Mouse (Mus musculus) inflammation-experienced regulatory T-cells, adult 16 weeks (primary cell): ENCODE data around the gene Tmem129. TPM values are rescaled to one million over a fixed set of nuclear protein-coding genes. Genes with fewer than 3 reads are reported as not detected.

ENCODE experiments used
- polyA plus RNA-seq: library from polyadenylated mRNA; unstranded; fragments of 100-300 nt; shearing (Covaris generic); gene quantifications from one replicate; pipeline ENCODE4 v1.2.1, GENCODE M21; 2017

Gene Tmem129
- polyA plus RNA-seq, result 38.2 TPM

GRCm38 (mm10) chr5:33657787-33658663 lies at the start of gene Tmem129, which contains the start of gene Tacc3:
Gene Tmem129 (minus strand): TSS chr5:33658416.
Gene Tacc3 (plus strand): TSS chr5:33658128.

GRCm38 (mm10) chr5:33651921-33652782 lies 6.1 kb downstream of the Tmem129 start, which contains the start of gene Slbp:
Gene Slbp (minus strand): TSS chr5:33652574.

GRCm38 (mm10) chr5:33629301-33629987 lies 28.8 kb downstream of the Tmem129 start, which contains the start of the genes Fam53a and Gm9903:
Gene Fam53a (minus strand): TSS chr5:33629635.
Gene Gm9903 (plus strand): TSS chr5:33629925.

Other genes with a start within 250 kb of the Tmem129 start
- gene Nkx1-1, start 224.4 kb downstream of the Tmem129 start, polyA plus RNA-seq, result not detected
- 35.3 TPM for gene Fam53a, start 28.8 kb downstream of the Tmem129 start, polyA plus RNA-seq
- gene Gm9903, start 28.5 kb downstream of the Tmem129 start, polyA plus RNA-seq, result 1.2 TPM
- 192 TPM for gene Slbp, start 5.8 kb downstream of the Tmem129 start, polyA plus RNA-seq
- 28.5 TPM for gene Tacc3, start 288 bp downstream of the Tmem129 start, polyA plus RNA-seq
- gene Fgfr3, start 63.3 kb upstream of the Tmem129 start, polyA plus RNA-seq, result not detected
- gene Letm1, start 124.4 kb upstream of the Tmem129 start, polyA plus RNA-seq, result 35.7 TPM
- gene Nsd2, start 162.3 kb upstream of the Tmem129 start, polyA plus RNA-seq, result 10.4 TPM